Mouse (Mus musculus) heart, adult 2 months (tissue): Measurements from ENCODE around the gene Defb36. TPM values are rescaled to one million over a fixed set of nuclear protein-coding genes. Genes with fewer than 3 reads are reported as not detected.

Experiments used
- DNase-seq, 2 experiments: peaks; one replicate each; pipeline ENCODE4 v3.0.0; 2021
- H3K27ac ChIP-seq: fragments of 200-600 bp; 2 replicates; pipeline ENCODE4 v1.8.1; 2022
- H3K27me3 ChIP-seq: fragments of 200-500 bp; 2 replicates; pipeline ENCODE4 v1.6.1; 2012; ENCODE audit warnings: mild to moderate bottlenecking, low read length, inconsistent platforms, mixed read lengths; ENCODE audit not compliant: control insufficient read depth, insufficient read depth
- H3K36me3 ChIP-seq: fragments of 200-500 bp; 2 replicates; pipeline ENCODE4 v1.6.1; 2012; ENCODE audit warnings: low read length, inconsistent platforms; ENCODE audit not compliant: control insufficient read depth, insufficient read depth
- H3K4me1 ChIP-seq: fragments of 200-500 bp; 2 replicates; pipeline ENCODE4 v1.6.1; 2011; ENCODE audit warnings: low read length; ENCODE audit not compliant: control insufficient read depth, insufficient read depth
- H3K4me3 ChIP-seq: fragments of 200-600 bp; 2 replicates; pipeline ENCODE4 v1.8.1; 2022
- H3K79me2 ChIP-seq: fragments of 200-500 bp; replicated peaks from 2 replicates; pipeline ENCODE4 v1.6.1; 2012; ENCODE audit warnings: mild to moderate bottlenecking, inconsistent platforms, low read length, moderate library complexity, mixed read lengths; ENCODE audit not compliant: control insufficient read depth, insufficient read depth
- H3K9ac ChIP-seq: fragments of 200-500 bp; 2 replicates; pipeline ENCODE4 v1.6.1; 2012; ENCODE audit warnings: low read depth, mild to moderate bottlenecking, control low read depth, inconsistent platforms, low read length, mixed read lengths
- CTCF ChIP-seq: fragments of 200-600 bp; IDR thresholded peaks from 2 replicates; pipeline ENCODE4 v1.8.1; 2022; ENCODE audit warnings: antibody characterized with exemption, mild to moderate bottlenecking, moderate library complexity
- EP300 ChIP-seq: fragments of 200-500 bp; IDR thresholded peaks from 2 replicates; pipeline ENCODE4 v1.6.1; 2011; ENCODE audit warnings: low read depth, low read length, control low read depth; ENCODE audit not compliant: insufficient read depth
- POLR2A ChIP-seq: fragments of 200-500 bp; IDR thresholded peaks from 2 replicates; pipeline ENCODE4 v1.6.1; 2011; ENCODE audit warnings: mild to moderate bottlenecking, low read depth, low read length, control low read depth; ENCODE audit not compliant: insufficient read depth
- WGBS: fragments of 180-500 bp; shearing (Covaris S2); methylation state at CpG from one replicate; pipeline ENCODE4 v1.1.7; 2018; 5-methylcytosine and 5-hydroxymethylcytosine counted together
- intact Hi-C: fragments of 180-260 bp; cut with DNase I; formaldehyde crosslinking; loops from one replicate; pipeline ENCODE4 v1.15.1; 2025
- polyA plus RNA-seq: library from polyadenylated mRNA; depleted of rRNA; stranded (reverse); fragments of >200 nt; gene quantifications from 2 replicates; pipeline ENCODE4 v1.2.3, GENCODE M21; 2012
- total RNA-seq, 2 experiments: library from RNA; stranded (reverse); gene quantifications; 2 replicates each; pipeline ENCODE4 v1.2.3; 2021

The Defb36 gene
- total and polyA plus RNA-seq, 3 experiments, result not detected

DNA sequence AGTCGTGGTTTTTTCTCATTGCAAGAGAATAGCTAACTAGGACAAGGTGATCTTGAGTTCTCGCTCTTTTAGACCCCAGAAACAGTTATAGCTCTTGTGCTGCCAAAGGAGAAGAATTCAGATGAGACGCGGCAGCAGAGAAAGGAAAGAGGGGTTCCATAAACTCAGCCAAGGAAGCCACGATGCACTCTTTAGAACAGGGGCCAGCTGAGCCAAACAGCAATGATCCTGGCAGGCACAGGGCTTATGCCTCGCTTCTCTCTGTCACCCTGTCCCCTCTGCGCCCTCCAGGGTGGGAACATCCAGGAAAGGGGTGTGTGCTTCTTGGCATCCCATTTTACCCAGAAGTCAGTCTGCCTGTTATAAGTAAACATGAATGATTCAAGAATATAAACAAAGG lies 4.8 kb upstream of the Defb36 start, which contains the start of gene Defb45:
Gene Defb45 (minus strand): TSS at position 101 of the 400 bp plus-strand sequence.
- no peaks in the 10 kb centered on the region for H3K79me2 ChIP-seq
- no peak within 1 kb of the TSS for H3K9ac ChIP-seq
- WGBS, result 57% methylated on average over 7 of the region's 7 CpGs
- H3K36me3 ChIP-seq, result no peaks in the 10 kb centered on the region
- no peaks in the 10 kb centered on the region for H3K27me3 ChIP-seq
- no peak within 1 kb of the TSS for H3K4me3 ChIP-seq
- TF ChIP-seq EP300 (no peak), CTCF (no peak), POLR2A (no peak)
- no peak within 1 kb of the TSS for H3K27ac ChIP-seq
- H3K4me1 ChIP-seq, result no peaks in the 10 kb centered on the region
- intact Hi-C loops, result no loop called here
- no peak for DNase-seq

DNA sequence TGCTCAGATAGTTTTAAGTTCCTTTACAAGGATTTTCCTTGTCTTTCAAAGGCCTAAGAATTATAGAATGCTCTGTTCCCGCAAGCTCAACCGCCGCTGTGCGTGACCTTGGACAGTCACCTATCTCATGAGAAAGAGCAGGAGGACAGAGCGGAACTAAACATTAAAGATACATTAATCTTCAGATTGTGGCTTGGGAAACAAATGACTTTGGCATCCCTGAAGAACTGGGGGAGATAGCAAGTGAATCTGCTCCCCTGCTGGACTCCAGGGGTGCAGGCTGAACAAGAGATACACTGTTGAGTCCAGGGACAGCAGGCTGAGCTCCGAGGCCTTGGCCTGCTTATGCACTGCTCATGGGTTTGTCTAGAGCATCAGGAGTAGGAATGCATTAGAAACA lies 4.1 kb upstream of the Defb36 start:
- Histone ChIP-seq H3K36me3 (no peaks in the 10 kb centered on the region), H3K27ac (no peak overlapping the region), H3K9ac (no peak overlapping the region), H3K4me1 (no peaks in the 10 kb centered on the region), H3K79me2 (no peaks in the 10 kb centered on the region), H3K27me3 (no peaks in the 10 kb centered on the region), H3K4me3 (no peak overlapping the region)
- DNase-seq, result no peak
- TF ChIP-seq EP300 (no peak), POLR2A (no peak), CTCF (no peak)
- intact Hi-C loops, result loop anchor here (5.0 kb wide), 1 partner anchor 128 kb away; no protein-coding TSS in a partner anchor
- 73% methylated on average over 6 of the region's 6 CpGs for WGBS

DNA sequence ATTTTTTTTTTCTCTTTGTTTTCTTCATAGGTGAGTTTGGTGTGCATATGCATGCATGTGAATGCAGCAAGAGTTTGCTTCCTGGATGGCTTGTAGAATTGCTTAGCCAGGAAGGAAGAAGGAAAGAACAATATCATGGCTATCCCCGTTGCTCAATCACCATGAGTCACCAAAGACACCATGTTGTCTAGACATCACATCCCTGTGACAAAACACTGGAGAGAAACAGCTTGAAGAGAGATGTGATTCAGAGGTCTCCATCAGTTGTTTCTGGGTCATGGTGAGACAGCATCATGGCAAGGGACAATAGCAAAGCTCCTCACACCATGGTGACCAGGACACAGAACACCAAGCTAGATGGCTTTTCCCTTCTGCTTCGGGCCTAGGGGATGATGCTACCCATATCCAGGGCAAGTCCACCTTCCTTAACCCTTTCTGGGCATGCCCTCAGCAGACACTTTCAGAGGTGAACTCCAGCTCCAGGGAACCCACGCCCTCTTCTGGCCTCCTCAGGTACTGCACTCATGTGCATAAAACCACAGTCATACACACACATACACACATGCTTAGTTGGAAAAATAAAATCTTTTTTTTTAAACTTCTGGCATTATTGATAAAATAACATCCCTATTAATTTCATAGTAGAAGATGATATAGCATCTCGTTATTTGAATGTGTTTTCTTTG lies 2.7 kb upstream of the Defb36 start:
- TF ChIP-seq CTCF (peak; percentile 37), EP300 (no peak), POLR2A (no peak)
- 66% methylated on average over 4 of the region's 4 CpGs for WGBS
- Histone ChIP-seq H3K9ac (no peak overlapping the region), H3K27me3 (no peaks in the 10 kb centered on the region), H3K36me3 (no peaks in the 10 kb centered on the region), H3K4me1 (no peaks in the 10 kb centered on the region), H3K79me2 (no peaks in the 10 kb centered on the region), H3K4me3 (no peak overlapping the region), H3K27ac (no peak overlapping the region)
- intact Hi-C loops, result loop anchor here (5.0 kb wide), 1 partner anchor 129 kb away; no protein-coding TSS in a partner anchor
- DNase-seq, result no peak

DNA sequence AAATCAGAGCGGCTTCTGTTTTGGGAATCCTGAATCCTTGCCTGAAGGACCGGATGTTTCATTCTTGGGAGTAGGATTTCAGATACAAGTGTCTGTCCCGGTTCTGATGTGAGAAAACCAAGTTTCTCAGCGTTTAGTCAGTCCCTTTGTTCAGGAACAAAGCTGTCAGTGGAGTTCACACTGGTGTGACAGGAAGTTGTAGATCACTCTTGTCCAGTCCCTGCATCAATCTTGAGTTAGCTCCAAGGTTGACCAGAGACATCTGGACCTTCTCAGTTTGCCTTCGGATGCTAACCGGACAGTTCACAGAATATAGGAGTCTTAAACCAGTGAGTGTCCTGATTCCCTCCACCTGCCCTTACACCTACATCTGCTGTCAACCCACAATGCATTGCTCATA lies 3.6 kb downstream of the Defb36 start:
- H3K27me3 ChIP-seq, result no peaks in the 10 kb centered on the region
- DNase-seq, result no peak
- intact Hi-C loops, result no loop called here
- no peak overlapping the region for H3K27ac ChIP-seq
- TF ChIP-seq POLR2A (no peak), EP300 (no peak), CTCF (no peak)
- H3K4me1 ChIP-seq, result no peaks in the 10 kb centered on the region
- no peak overlapping the region for H3K4me3 ChIP-seq
- WGBS, result 52% methylated on average over 6 of the region's 6 CpGs
- no peaks in the 10 kb centered on the region for H3K79me2 ChIP-seq
- no peaks in the 10 kb centered on the region for H3K36me3 ChIP-seq
- H3K9ac ChIP-seq, result no peak overlapping the region

DNA sequence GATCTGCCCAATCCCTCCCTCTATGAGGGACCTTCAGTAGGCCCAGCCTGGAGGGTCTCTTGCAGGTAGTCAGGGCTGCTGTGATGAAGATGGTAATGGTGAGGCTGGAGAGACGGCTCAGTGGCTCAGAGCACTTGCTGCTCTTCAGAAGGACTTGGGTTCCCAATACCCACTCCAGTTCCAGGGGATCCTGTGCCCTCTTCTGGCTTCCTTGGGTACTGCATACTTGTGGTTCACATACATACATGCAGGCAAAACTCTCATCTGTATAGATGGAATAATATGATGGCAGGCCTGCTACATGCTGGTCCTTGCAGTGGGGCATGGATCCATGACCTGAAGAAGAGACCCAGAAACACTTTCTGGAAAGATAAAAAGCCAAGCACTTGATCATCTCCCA lies 4.6 kb downstream of the Defb36 start:
- no peak overlapping the region for H3K9ac ChIP-seq
- no peaks in the 10 kb centered on the region for H3K27me3 ChIP-seq
- no peaks in the 10 kb centered on the region for H3K36me3 ChIP-seq
- no peak overlapping the region for H3K4me3 ChIP-seq
- intact Hi-C loops, result no loop called here
- H3K4me1 ChIP-seq, result no peaks in the 10 kb centered on the region
- H3K79me2 ChIP-seq, result no peaks in the 10 kb centered on the region
- WGBS, result 100% methylated on average over 1 of the region's 1 CpGs
- TF ChIP-seq EP300, result no peak
- no peak for TF ChIP-seq CTCF
- no peak for TF ChIP-seq POLR2A
- no peak overlapping the region for H3K27ac ChIP-seq
- no peak for DNase-seq

DNA sequence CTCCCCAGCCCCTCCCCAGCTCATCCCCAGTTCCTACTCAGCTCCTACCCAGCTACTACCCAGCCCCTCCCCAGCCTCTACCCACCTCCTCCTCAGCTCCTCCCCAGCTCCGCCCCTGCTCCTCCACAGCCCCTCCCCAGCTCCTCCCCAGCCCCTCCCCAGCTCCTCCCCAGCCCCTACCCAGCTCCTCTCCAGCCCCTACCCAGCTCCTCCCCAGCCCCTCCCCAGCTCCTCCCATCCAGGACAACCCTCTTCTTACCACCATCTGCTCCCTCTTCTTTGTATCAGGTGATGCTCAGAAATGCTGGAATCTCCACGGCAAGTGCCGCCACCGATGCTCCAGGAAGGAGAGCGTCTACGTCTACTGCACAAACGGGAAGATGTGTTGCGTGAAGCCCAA lies 8.1 kb downstream of the Defb36 start:
- Histone ChIP-seq H3K4me1 (no peaks in the 10 kb centered on the region; the same call in 1 of the 2 replicates), H3K9ac (no peak overlapping the region), H3K4me3 (no peak overlapping the region), H3K27me3 (no peaks in the 10 kb centered on the region), H3K79me2 (no peaks in the 10 kb centered on the region), H3K36me3 (no peaks in the 10 kb centered on the region), H3K27ac (no peak overlapping the region)
- TF ChIP-seq EP300 (no peak), CTCF (no peak), POLR2A (no peak)
- no peak for DNase-seq
- intact Hi-C loops, result loop anchor here (10.0 kb wide), 2 partner anchors 153 to 223 kb away; partner anchors contain the start of gene Bcl2l1
- 51% methylated on average over 7 of the region's 8 CpGs for WGBS
